In genomic region chr1:74302835-74303234, GRCm38 (mm10) we compare ENCODE assay signal across 10 mouse cellular contexts. TPM values are rescaled to one million over a fixed set of nuclear protein-coding genes. Genes with fewer than 3 reads are reported as not detected.
DNase-seq lines count a peak whose midpoint lies in the region; ATAC-seq and TF ChIP-seq lines count a peak whose summit lies in the region.
"Had no signal": no experiment of that assay in that cellular context is flagged by ENCODE, and none has a peak within 500 bp of the region (broad histone marks: within the 10 kb centered on the region; RNA-seq: fewer than 3 reads in every experiment).

No protein-coding gene starts in this region.

- H3K4me1 ChIP-seq in hindbrain, embryonic 16.5 days (ENCODE audit: control insufficient read depth, insufficient read depth, low read depth, low read length) = peaks cover 9% of the 10 kb centered on the region; the same call in 1 of the 2 replicates
- peaks cover 16% of the 10 kb centered on the region for H3K4me1 ChIP-seq in hindbrain, embryonic 13.5 days (replicated peaks)
- H3K4me1 ChIP-seq in testis, adult 2 months (ENCODE audit: control insufficient read depth, insufficient read depth, low read length) = peaks cover 8% of the 10 kb centered on the region
- peaks cover 12% of the 10 kb centered on the region for H3K4me1 ChIP-seq in forebrain, embryonic 12.5 days

- intact Hi-C loops in left cerebral cortex, postnatal 10 days (cut with DNase I) = no loop called here

- H3K4me2 ChIP-seq in hindbrain, embryonic 16.5 days (ENCODE audit: low read length) = peak overlapping the region; percentile 71; the same call in 1 of the 2 replicates
- no peak overlapping the region for H3K4me2 ChIP-seq in hindbrain, embryonic 13.5 days
- H3K4me2 ChIP-seq in forebrain, embryonic 12.5 days = no peak overlapping the region

- H3K4me3 ChIP-seq in hindbrain, embryonic 16.5 days (ENCODE audit: low read length) = no peak overlapping the region
- H3K4me3 ChIP-seq in hindbrain, embryonic 13.5 days = no peak overlapping the region
- H3K4me3 ChIP-seq in testis, adult 2 months (ENCODE audit: control insufficient read depth, low read depth, low read length) = no peak overlapping the region
- no peak overlapping the region for H3K4me3 ChIP-seq in forebrain, embryonic 12.5 days (replicated peaks)

- H3K27ac ChIP-seq in hindbrain, embryonic 16.5 days (ENCODE audit: low read depth, low read length) = no peak overlapping the region
- H3K27ac ChIP-seq in hindbrain, embryonic 13.5 days = no peak overlapping the region
- H3K27ac ChIP-seq in testis, adult 2 months (ENCODE audit: control insufficient read depth, insufficient read depth, low read depth, low read length) = 0 out of 2 replicates have a peak overlapping the region, but pooled peaks have one; percentile 15
- no peak overlapping the region for H3K27ac ChIP-seq in forebrain, embryonic 12.5 days

- DNase-seq in testis, postnatal 14 days (ENCODE audit: low spot score) = no peak
- DNase-seq in kidney, postnatal 10 days = peak; percentile 19
- no peak for DNase-seq in right cerebral cortex, postnatal 36 days (ENCODE audit: low spot score in 2 of 2)
- DNase-seq in left cerebral cortex, postnatal 10 days (ENCODE audit: extremely low spot score in 1 of 2, low spot score in 2 of 2) = no peak

- ATAC-seq in hindbrain, embryonic 16.5 days = no peak
- no peak for ATAC-seq in hindbrain, embryonic 13.5 days (ENCODE audit: low FRiP score)
- ATAC-seq in forebrain, embryonic 12.5 days (ENCODE audit: low FRiP score) = no peak

- TF ChIP-seq POLR2A in testis, adult 2 months (IDR thresholded peaks at IDR 0.05; ENCODE audit: control insufficient read depth, low read depth, low read length) = no peak

- H3K27me3 ChIP-seq in hindbrain, embryonic 16.5 days (replicated peaks; ENCODE audit: control insufficient read depth, insufficient read depth, low read length) = peaks cover 7% of the 10 kb centered on the region
- H3K27me3 ChIP-seq in hindbrain, embryonic 13.5 days = peaks cover 27% of the 10 kb centered on the region
- no peaks in the 10 kb centered on the region for H3K27me3 ChIP-seq in testis, adult 2 months (ENCODE audit: control insufficient read depth, insufficient read depth, low read length)
- H3K27me3 ChIP-seq in forebrain, embryonic 12.5 days = peaks cover 18% of the 10 kb centered on the region
- H3K27me3 ChIP-seq: Patski had no signal

- no peak overlapping the region for H3K9ac ChIP-seq in hindbrain, embryonic 16.5 days (ENCODE audit: low read depth, low read length)
- no peak overlapping the region for H3K9ac ChIP-seq in hindbrain, embryonic 13.5 days
- H3K9ac ChIP-seq in forebrain, embryonic 12.5 days = no peak overlapping the region

- H3K9me3 ChIP-seq in hindbrain, embryonic 16.5 days (ENCODE audit: control insufficient read depth, low read length) = no peaks in the 10 kb centered on the region
- no peaks in the 10 kb centered on the region for H3K9me3 ChIP-seq in hindbrain, embryonic 13.5 days
- H3K9me3 ChIP-seq in forebrain, embryonic 12.5 days = no peaks in the 10 kb centered on the region

- no peak for TF ChIP-seq CTCF in testis, adult 2 months (IDR thresholded peaks at IDR 0.05; ENCODE audit: control insufficient read depth, insufficient read depth, insufficient replicate concordance, low read depth, low read length)

- H3K36me3 ChIP-seq in hindbrain, embryonic 16.5 days (ENCODE audit: control insufficient read depth, insufficient read depth, low read length) = no peaks in the 10 kb centered on the region
- H3K36me3 ChIP-seq in hindbrain, embryonic 13.5 days = no peaks in the 10 kb centered on the region
- H3K36me3 ChIP-seq in testis, adult 2 months (ENCODE audit: control insufficient read depth, insufficient read depth, low read length) = no peaks in the 10 kb centered on the region
- H3K36me3 ChIP-seq in forebrain, embryonic 12.5 days (replicated peaks) = no peaks in the 10 kb centered on the region

- WGBS in hindbrain, embryonic 16.5 days = 83% methylated on average over 2 of the region's 2 CpGs
- 95% methylated on average over 2 of the region's 2 CpGs for WGBS in hindbrain, embryonic 13.5 days
- 72% methylated on average over 2 of the region's 2 CpGs for WGBS in forebrain, embryonic 12.5 days

RNA-seq across cellular contexts. Expression of gene Tmbim1, which starts 2.6 kb away (rescaled TPM):
- 11.7 and 12.2 TPM in 2 replicates for polyA plus RNA-seq in hindbrain, embryonic 16.5 days (2015; fragmentation: Nextera tagmentation; extraction: Ambion mirVana)
- 7.8 and 8.6 TPM in 2 replicates for polyA plus RNA-seq in hindbrain, embryonic 13.5 days (2015; fragmentation: Nextera tagmentation; extraction: Ambion mirVana)
- polyA plus RNA-seq in testis, adult 2 months (2012; rRNA removed) = 6.3 TPM in 2 replicates
- 6.7 and 7.9 TPM in 2 replicates for polyA plus RNA-seq in forebrain, embryonic 12.5 days (2016; fragmentation: Nextera tagmentation; extraction: Ambion mirVana)
- 10 to 100 TPM; 10.4 to 11.2 TPM for total RNA-seq in left cerebral cortex, postnatal 10 days (2021)

RNA-seq across cellular contexts. Expression of gene Pnkd, which starts 18.1 kb away (rescaled TPM):
- 166 and 167 TPM in 2 replicates for polyA plus RNA-seq in hindbrain, embryonic 16.5 days (2015; fragmentation: Nextera tagmentation; extraction: Ambion mirVana)
- polyA plus RNA-seq in hindbrain, embryonic 13.5 days (2015; fragmentation: Nextera tagmentation; extraction: Ambion mirVana) = 98.2 and 102 TPM in 2 replicates
- polyA plus RNA-seq in testis, adult 2 months (2012; rRNA removed) = 118 and 119 TPM in 2 replicates
- polyA plus RNA-seq in forebrain, embryonic 12.5 days (2016; fragmentation: Nextera tagmentation; extraction: Ambion mirVana) = 87.5 and 88.9 TPM in 2 replicates
- 100 to 1,000 TPM; 109 to 124 TPM for total RNA-seq in left cerebral cortex, postnatal 10 days (2021)

RNA-seq across cellular contexts. Expression of gene Aamp, which starts 18.3 kb away (rescaled TPM):
- polyA plus RNA-seq in hindbrain, embryonic 16.5 days (2015; fragmentation: Nextera tagmentation; extraction: Ambion mirVana) = 237 and 241 TPM in 2 replicates
- 199 and 206 TPM in 2 replicates for polyA plus RNA-seq in hindbrain, embryonic 13.5 days (2015; fragmentation: Nextera tagmentation; extraction: Ambion mirVana)
- 1,529 and 1,552 TPM in 2 replicates for polyA plus RNA-seq in testis, adult 2 months (2012; rRNA removed)
- polyA plus RNA-seq in forebrain, embryonic 12.5 days (2016; fragmentation: Nextera tagmentation; extraction: Ambion mirVana) = 184 and 190 TPM in 2 replicates
- 100 to 1,000 TPM; 131 to 139 TPM for total RNA-seq in left cerebral cortex, postnatal 10 days (2021)

RNA-seq across cellular contexts. Expression of gene Gpbar1, which starts 24.5 kb away (rescaled TPM):
- 0.20 TPM in 1 of 2 replicates, not detected in the other for polyA plus RNA-seq in hindbrain, embryonic 16.5 days (2015; fragmentation: Nextera tagmentation; extraction: Ambion mirVana)
- 0.42 TPM in 1 of 2 replicates, not detected in the other for polyA plus RNA-seq in hindbrain, embryonic 13.5 days (2015; fragmentation: Nextera tagmentation; extraction: Ambion mirVana)
- polyA plus RNA-seq in testis, adult 2 months (2012; rRNA removed) = 0.10 and 0.16 TPM in 2 replicates
- polyA plus RNA-seq in forebrain, embryonic 12.5 days (2016; fragmentation: Nextera tagmentation; extraction: Ambion mirVana) = 0.18 and 0.29 TPM in 2 replicates
- total RNA-seq in left cerebral cortex, postnatal 10 days (2021) = not detected
- total RNA-seq: layer of hippocampus, adult 18-20 months had no signal

RNA-seq across cellular contexts. Expression of gene Catip, which starts 59.1 kb away (rescaled TPM):
- 2.2 and 2.8 TPM in 2 replicates for polyA plus RNA-seq in hindbrain, embryonic 16.5 days (2015; fragmentation: Nextera tagmentation; extraction: Ambion mirVana)
- 0.80 and 1.6 TPM in 2 replicates for polyA plus RNA-seq in hindbrain, embryonic 13.5 days (2015; fragmentation: Nextera tagmentation; extraction: Ambion mirVana)
- 22.0 and 25.9 TPM in 2 replicates for polyA plus RNA-seq in testis, adult 2 months (2012; rRNA removed)
- 0.60 and 1.1 TPM in 2 replicates for polyA plus RNA-seq in forebrain, embryonic 12.5 days (2016; fragmentation: Nextera tagmentation; extraction: Ambion mirVana)
- total RNA-seq in left cerebral cortex, postnatal 10 days (2021) = under 1 TPM; 0.41 to 0.45 TPM
